ENCODE assay signal across 14 mouse cellular contexts in the genomic region with DNA sequence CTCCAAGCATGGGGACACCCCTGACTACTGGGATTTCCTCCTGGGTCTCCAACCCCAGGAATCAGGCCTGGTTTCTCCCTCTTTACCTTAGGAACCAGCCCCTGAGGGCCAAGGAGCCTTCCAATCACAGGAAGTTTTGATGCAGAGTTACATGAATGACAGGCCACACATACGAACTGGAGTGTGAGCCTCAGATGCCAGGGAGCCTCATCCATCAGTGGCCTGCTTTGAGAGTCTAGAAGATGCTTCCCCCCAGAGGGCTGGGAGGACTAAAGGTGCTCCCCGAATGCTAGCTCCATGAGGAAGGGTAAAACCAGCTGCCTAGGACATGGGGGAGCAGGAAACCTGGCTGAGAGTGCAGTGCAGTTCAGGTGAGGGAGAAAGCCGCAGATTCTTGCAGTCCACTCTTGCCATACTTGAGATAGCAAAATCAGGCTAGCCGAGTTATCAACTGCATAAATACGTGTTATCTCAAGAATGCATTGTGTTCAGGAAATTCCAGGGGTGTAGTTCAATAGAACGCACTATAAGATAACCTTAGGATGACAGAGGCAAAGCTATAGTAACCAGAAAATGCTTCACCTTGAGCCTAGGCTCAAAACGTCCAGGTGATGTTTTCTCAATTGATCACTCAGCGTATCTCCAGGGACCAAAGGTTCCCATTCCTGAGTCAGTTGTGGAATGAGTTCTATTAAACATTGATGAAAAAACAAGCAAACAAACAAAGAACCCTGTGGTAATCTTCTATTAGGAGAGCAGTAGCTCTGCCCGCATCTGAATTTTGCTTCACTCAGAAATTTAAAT.
DNase-seq lines count a peak whose midpoint lies in the region; ATAC-seq and TF ChIP-seq lines count a peak whose summit lies in the region.
"Had no signal": no experiment of that assay in that cellular context is flagged by ENCODE, and none has a peak within 500 bp of the region (broad histone marks: within the 10 kb centered on the region; RNA-seq: fewer than 3 reads in every experiment).

No protein-coding gene starts in this region.

- no peaks in the 10 kb centered on the region for H3K27me3 ChIP-seq in liver, adult 2 months (ENCODE audit: control insufficient read depth, insufficient read depth, low read length)
- H3K27me3 ChIP-seq in limb, embryonic 14.5 days (ENCODE audit: control insufficient read depth, insufficient read depth, low read length) = no peaks in the 10 kb centered on the region
- H3K27me3 ChIP-seq in small intestine, adult 2 months (ENCODE audit: control insufficient read depth, insufficient read depth, low read length) = no peaks in the 10 kb centered on the region

- H3K4me3 ChIP-seq in gastrocnemius, adult 2 months = no peak overlapping the region
- H3K4me3 ChIP-seq in liver, adult 2 months (ENCODE audit: insufficient read depth, low read depth, low read length) = no peak overlapping the region; the same call in 1 of the 2 replicates
- H3K4me3 ChIP-seq in limb, embryonic 14.5 days (replicated peaks; ENCODE audit: low read length) = no peak overlapping the region
- H3K4me3 ChIP-seq in small intestine, adult 2 months (ENCODE audit: low read depth, low read length) = no peak overlapping the region
- H3K4me3 ChIP-seq: heart, embryonic 15.5 days had no signal

- H3K27ac ChIP-seq in gastrocnemius, adult 2 months = 0 out of 2 replicates have a peak overlapping the region, but pooled peaks have one; percentile 28
- H3K27ac ChIP-seq in liver, adult 2 months (replicated peaks; ENCODE audit: insufficient read depth, low read depth, low read length) = peak overlapping the region; percentile 81
- 0 out of 2 replicates have a peak overlapping the region, but pooled peaks have one; percentile 70 for H3K27ac ChIP-seq in limb, embryonic 14.5 days (replicated peaks; ENCODE audit: low read depth, low read length)
- peak overlapping the region; percentile 78 for H3K27ac ChIP-seq in small intestine, adult 2 months (ENCODE audit: insufficient read depth, low read depth, low read length)
- H3K27ac ChIP-seq: heart, embryonic 15.5 days; liver, embryonic 14.5 days had no signal

- DNase-seq in gastrocnemius, adult 2 months = no peak
- no peak for DNase-seq in gastrocnemius, postnatal 36 days
- peak; percentile 94 for DNase-seq in liver, adult 2 months (ENCODE audit: extremely low read depth, low read depth, low spot score)
- no peak for DNase-seq in liver
- no peak for DNase-seq in limb, embryonic 14.5 days (ENCODE audit: low spot score)
- DNase-seq in right cerebral cortex, postnatal 10 days (ENCODE audit: low spot score in 2 of 2) = no peak
- DNase-seq: cerebellum, adult 2 months; gastrocnemius, postnatal 14 days had no signal

- TF ChIP-seq POLR2A in liver, adult 2 months (IDR thresholded peaks at IDR 0.05; ENCODE audit: extremely low read depth, insufficient read depth, low read length) = no peak
- no peak for TF ChIP-seq POLR2A in limb, embryonic 14.5 days (IDR thresholded peaks at IDR 0.05; ENCODE audit: borderline replicate concordance, extremely low read depth, insufficient read depth, insufficient read length)
- no peak for TF ChIP-seq POLR2A in small intestine, adult 2 months (IDR thresholded peaks at IDR 0.05; ENCODE audit: low read depth, low read length)

- ATAC-seq in limb, embryonic 14.5 days (ENCODE audit: low FRiP score, low read depth) = no peak
- no peak for ATAC-seq in activated CD4-positive, CD25-positive, alpha-beta regulatory T cell, adult 4 months
- ATAC-seq: forebrain, embryonic 14.5 days; midbrain, embryonic 16.5 days had no signal

- no peak for TF ChIP-seq CTCF in gastrocnemius, adult 2 months (IDR thresholded peaks at IDR 0.05)
- TF ChIP-seq CTCF in liver, adult 2 months (IDR thresholded peaks at IDR 0.05; ENCODE audit: low read depth, low read length) = no peak
- TF ChIP-seq CTCF in small intestine, adult 2 months (IDR thresholded peaks at IDR 0.05; ENCODE audit: extremely low read depth, insufficient read length, insufficient replicate concordance, low read depth, low read length) = no peak

- H3K79me2 ChIP-seq in liver, adult 2 months (ENCODE audit: control insufficient read depth, insufficient read depth, low read length) = no peaks in the 10 kb centered on the region

- H3K4me2 ChIP-seq in limb, embryonic 14.5 days (replicated peaks; ENCODE audit: low read depth, low read length, severe bottlenecking) = no peak overlapping the region
- H3K4me2 ChIP-seq: heart, embryonic 15.5 days had no signal

- no peak overlapping the region for H3K9ac ChIP-seq in liver, adult 2 months (ENCODE audit: low read depth, low read length)
- H3K9ac ChIP-seq in limb, embryonic 14.5 days (ENCODE audit: low read depth, low read length, severe bottlenecking) = no peak overlapping the region
- H3K9ac ChIP-seq: heart, embryonic 15.5 days; liver, embryonic 14.5 days had no signal

- intact Hi-C loops in gastrocnemius, adult 2 months (cut with DNase I) = no loop called here
- intact Hi-C loops in gastrocnemius, postnatal 36 days (cut with DNase I) = loop anchor here (5.0 kb wide), 1 partner anchor 261 kb away; no protein-coding TSS in a partner anchor

- no peaks in the 10 kb centered on the region for H3K36me3 ChIP-seq in liver, adult 2 months (ENCODE audit: control insufficient read depth, insufficient read depth, low read length)
- no peaks in the 10 kb centered on the region for H3K36me3 ChIP-seq in limb, embryonic 14.5 days (ENCODE audit: control insufficient read depth, insufficient read depth, low read length)
- no peaks in the 10 kb centered on the region for H3K36me3 ChIP-seq in small intestine, adult 2 months (ENCODE audit: control insufficient read depth, insufficient read depth, low read length)
- H3K36me3 ChIP-seq: heart, embryonic 15.5 days had no signal

- H3K4me1 ChIP-seq in liver, adult 2 months (ENCODE audit: control insufficient read depth, insufficient read depth, low read length) = peaks cover 16% of the 10 kb centered on the region
- H3K4me1 ChIP-seq in limb, embryonic 14.5 days (ENCODE audit: control insufficient read depth, insufficient read depth, low read length) = peaks cover 23% of the 10 kb centered on the region
- peaks cover 23% of the 10 kb centered on the region for H3K4me1 ChIP-seq in small intestine, adult 2 months (ENCODE audit: control insufficient read depth, insufficient read depth, insufficient read length, low read length)

- H3K9me3 ChIP-seq in limb, embryonic 14.5 days (ENCODE audit: control insufficient read depth, low read length) = no peaks in the 10 kb centered on the region
- H3K9me3 ChIP-seq: heart, embryonic 15.5 days had no signal

- WGBS in liver, adult 2 months = 19% methylated on average over 9 of the region's 9 CpGs
- WGBS in limb, embryonic 14.5 days = 64% methylated on average over 9 of the region's 9 CpGs
- 32% methylated on average over 9 of the region's 9 CpGs for WGBS in small intestine, adult 2 months

Comparison
In these comparisons a context has a peak if more than half of its experiments do, and no peak if none do; other contexts are left out.
1. H3K27ac ChIP-seq: peak in every context shown above with its lines; median percentile 81 in liver, adult 2 months; 78 in small intestine, adult 2 months; 70 in limb, embryonic 14.5 days; 28 in gastrocnemius, adult 2 months.